In the genomic region with DNA sequence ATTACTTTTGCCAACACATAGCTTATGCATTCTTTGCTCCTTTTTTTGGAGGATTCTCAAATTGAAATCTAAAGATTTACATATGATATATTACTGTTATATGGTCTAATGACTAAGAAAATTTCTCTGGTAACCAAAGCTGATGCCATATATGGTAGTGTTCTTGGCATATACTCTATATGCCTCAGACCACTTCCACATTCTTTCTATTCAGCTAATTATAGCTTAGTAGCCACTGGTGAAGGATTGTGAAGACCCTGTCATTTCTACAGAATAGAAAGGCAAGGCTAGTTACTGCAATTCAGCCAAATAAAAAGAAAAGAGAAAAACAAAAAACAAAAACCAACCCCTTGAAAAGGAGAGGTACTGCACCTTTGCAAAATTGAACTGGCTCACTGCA, we compare ENCODE assay signal across 9 mouse cellular contexts. TPM values are rescaled to one million over a fixed set of nuclear protein-coding genes. Genes with fewer than 3 reads are reported as not detected.
A peak's percentile ranks its signal among the peaks of the same experiment; 100 is the strongest.
DNase-seq lines count a peak whose midpoint lies in the region; ATAC-seq and TF ChIP-seq lines count a peak whose summit lies in the region.
"Had no signal": no experiment of that assay in that cellular context is flagged by ENCODE, and none has a peak within 500 bp of the region (broad histone marks: within the 10 kb centered on the region; RNA-seq: fewer than 3 reads in every experiment).

No protein-coding gene starts in this region.

- H3K9ac ChIP-seq in forebrain, embryonic 11.5 days (ENCODE audit: low read length): peak overlapping the region; percentile 51
- H3K9ac ChIP-seq in liver, embryonic 12.5 days: peak overlapping the region; percentile 98

- DNase-seq in spleen, adult 2 months (ENCODE audit: low read depth in 1 of 2, low spot score in 2 of 2): no peak
- DNase-seq in spleen, postnatal 14 days (ENCODE audit: low spot score in 2 of 2): no peak
- no peak for DNase-seq in forebrain, embryonic 11.5 days (ENCODE audit: low spot score)
- DNase-seq in c-Kit-positive CD71-positive TER-119-positive erythroid progenitor cells, embryonic 14.5 days (ENCODE audit: low spot score): no peak
- no peak for DNase-seq in cerebellum, adult 8-10 months
- no peak for DNase-seq in adrenal gland, adult 18-20 months (ENCODE audit: low spot score in 2 of 2)
- DNase-seq: cerebellum, adult 11-12 months; lung, postnatal 14 days had no signal

- H3K27ac ChIP-seq in spleen, adult 2 months (ENCODE audit: insufficient read depth, low read length): no peak overlapping the region
- no peak overlapping the region for H3K27ac ChIP-seq in forebrain, embryonic 11.5 days (ENCODE audit: low read depth, low read length)
- H3K27ac ChIP-seq in liver, embryonic 12.5 days: peak overlapping the region; percentile 38

- H3K4me1 ChIP-seq in spleen, adult 2 months (ENCODE audit: control insufficient read depth, insufficient read depth, insufficient read length): peaks cover 6% of the 10 kb centered on the region; the same call in 1 of the 2 replicates
- peaks cover 22% of the 10 kb centered on the region for H3K4me1 ChIP-seq in forebrain, embryonic 11.5 days (replicated peaks; ENCODE audit: control insufficient read depth, insufficient read depth, low read length)
- peaks cover 55% of the 10 kb centered on the region for H3K4me1 ChIP-seq in liver, embryonic 12.5 days

- H3K4me2 ChIP-seq in forebrain, embryonic 11.5 days (ENCODE audit: low read depth, low read length, severe bottlenecking): peak overlapping the region; percentile 58
- H3K4me2 ChIP-seq in liver, embryonic 12.5 days: peak overlapping the region; percentile 93

- TF ChIP-seq CTCF in spleen, adult 2 months (IDR thresholded peaks at IDR 0.05; ENCODE audit: extremely low read depth, insufficient read depth, insufficient read length, insufficient replicate concordance): no peak

- no peak for TF ChIP-seq POLR2A in spleen, adult 2 months (IDR thresholded peaks at IDR 0.05; ENCODE audit: low read depth, low read length)

- H3K9me3 ChIP-seq in forebrain, embryonic 11.5 days (ENCODE audit: control insufficient read depth, low read length): no peaks in the 10 kb centered on the region
- H3K9me3 ChIP-seq in liver, embryonic 12.5 days (replicated peaks): no peaks in the 10 kb centered on the region

- H3K27me3 ChIP-seq in spleen, adult 2 months (ENCODE audit: control insufficient read depth, insufficient read depth, low read length): peaks cover 1% of the 10 kb centered on the region; the same call in 1 of the 2 replicates
- no peaks in the 10 kb centered on the region for H3K27me3 ChIP-seq in forebrain, embryonic 11.5 days (ENCODE audit: control insufficient read depth, insufficient read depth, low read length)
- H3K27me3 ChIP-seq in liver, embryonic 12.5 days (replicated peaks): no peaks in the 10 kb centered on the region

- no peak for ATAC-seq in forebrain, embryonic 11.5 days (replicated peaks; ENCODE audit: low FRiP score)
- no peak for ATAC-seq in liver, embryonic 12.5 days

- H3K36me3 ChIP-seq in spleen, adult 2 months (ENCODE audit: control insufficient read depth, insufficient read depth, low read length): peaks cover 7% of the 10 kb centered on the region
- H3K36me3 ChIP-seq in forebrain, embryonic 11.5 days (ENCODE audit: control insufficient read depth, insufficient read depth, low read length): peaks cover under 1% of the 10 kb centered on the region; the same call in 1 of the 2 replicates
- H3K36me3 ChIP-seq in liver, embryonic 12.5 days: peaks cover 56% of the 10 kb centered on the region

- H3K4me3 ChIP-seq in spleen, adult 2 months (ENCODE audit: extremely low read depth, insufficient read depth, insufficient read length): peak overlapping the region; percentile 18; the same call in 1 of the 2 replicates
- peak overlapping the region; percentile 31 for H3K4me3 ChIP-seq in forebrain, embryonic 11.5 days (ENCODE audit: low read depth, low read length)
- peak overlapping the region; percentile 99 for H3K4me3 ChIP-seq in liver, embryonic 12.5 days

RNA-seq across cellular contexts. Expression of gene Purb, which starts 3.6 kb away (rescaled TPM):
- polyA plus RNA-seq in spleen, adult 2 months (2012; rRNA removed): 6.3 and 8.7 TPM in 2 replicates
- 14.0 and 15.0 TPM in 2 replicates for polyA plus RNA-seq in forebrain, embryonic 11.5 days (2014; fragmentation: Nextera tagmentation; extraction: Ambion mirVana)
- polyA plus RNA-seq in liver, embryonic 12.5 days (2016; fragmentation: Nextera tagmentation; extraction: Ambion mirVana): 11.2 and 11.6 TPM in 2 replicates
- 10 to 100 TPM; 61.3 to 65.6 TPM for total RNA-seq in adrenal gland, adult 18-20 months (2021)

RNA-seq across cellular contexts. Expression of gene H2afv, which starts 27.8 kb away (rescaled TPM):
- polyA plus RNA-seq in spleen, adult 2 months (2012; rRNA removed): 29.8 and 36.5 TPM in 2 replicates
- 962 and 982 TPM in 2 replicates for polyA plus RNA-seq in forebrain, embryonic 11.5 days (2014; fragmentation: Nextera tagmentation; extraction: Ambion mirVana)
- 121 and 125 TPM in 2 replicates for polyA plus RNA-seq in liver, embryonic 12.5 days (2016; fragmentation: Nextera tagmentation; extraction: Ambion mirVana)
- 10 to 100 TPM; 46.1 to 49.3 TPM for total RNA-seq in adrenal gland, adult 18-20 months (2021)

RNA-seq across cellular contexts. Expression of gene Myo1g, which starts 48.7 kb away (rescaled TPM):
- 187 and 218 TPM in 2 replicates for polyA plus RNA-seq in spleen, adult 2 months (2012; rRNA removed)
- 0.16 and 0.63 TPM in 2 replicates for polyA plus RNA-seq in forebrain, embryonic 11.5 days (2014; fragmentation: Nextera tagmentation; extraction: Ambion mirVana)
- polyA plus RNA-seq in liver, embryonic 12.5 days (2016; fragmentation: Nextera tagmentation; extraction: Ambion mirVana): 5.8 and 6.2 TPM in 2 replicates
- 1 to 10 TPM; 1.8 to 4.5 TPM for total RNA-seq in adrenal gland, adult 18-20 months (2021)

RNA-seq across cellular contexts. Expression of gene Ppia, which starts 56.8 kb away (rescaled TPM):
- 333 and 340 TPM in 2 replicates for polyA plus RNA-seq in spleen, adult 2 months (2012; rRNA removed)
- polyA plus RNA-seq in forebrain, embryonic 11.5 days (2014; fragmentation: Nextera tagmentation; extraction: Ambion mirVana): 4,588 and 4,913 TPM in 2 replicates
- 3,798 and 3,900 TPM in 2 replicates for polyA plus RNA-seq in liver, embryonic 12.5 days (2016; fragmentation: Nextera tagmentation; extraction: Ambion mirVana)
- total RNA-seq in adrenal gland, adult 18-20 months (2021): 1,000 to 10,000 TPM; 1,645 to 1,705 TPM

Comparison
In these comparisons a context has a peak if more than half of its experiments do, and no peak if none do; other contexts are left out.
1. H3K4me3 ChIP-seq: peak in every context shown above with its lines; median percentile 99 in liver, embryonic 12.5 days; 31 in forebrain, embryonic 11.5 days; 18 in spleen, adult 2 months.
2. RNA of gene Myo1g, which starts 48.7 kb away (polyA plus RNA-seq): 187 to 218 TPM in spleen, adult 2 months; 5.8 to 6.2 TPM in liver, embryonic 12.5 days and 0.16 to 0.63 TPM in forebrain, embryonic 11.5 days; every median in the first group is over 10 times any median in the second.